Mouse (Mus musculus) CD8-positive naive resting alpha-beta T cell, adult 2 months (primary cell): ENCODE data around the gene Cdh5.
"Not testable (repeated sequence)": the region's sequence is repeated elsewhere in the genome, so short reads cannot be mapped to it uniquely, and the experiment has no call there.

Experiments used
- DNase-seq, 2 experiments: peaks; one replicate each; pipeline ENCODE4 v3.0.0; 2022; ENCODE audit warnings: low read depth in 2 of 2, low spot score in 2 of 2

Gene Cdh5

DNA sequence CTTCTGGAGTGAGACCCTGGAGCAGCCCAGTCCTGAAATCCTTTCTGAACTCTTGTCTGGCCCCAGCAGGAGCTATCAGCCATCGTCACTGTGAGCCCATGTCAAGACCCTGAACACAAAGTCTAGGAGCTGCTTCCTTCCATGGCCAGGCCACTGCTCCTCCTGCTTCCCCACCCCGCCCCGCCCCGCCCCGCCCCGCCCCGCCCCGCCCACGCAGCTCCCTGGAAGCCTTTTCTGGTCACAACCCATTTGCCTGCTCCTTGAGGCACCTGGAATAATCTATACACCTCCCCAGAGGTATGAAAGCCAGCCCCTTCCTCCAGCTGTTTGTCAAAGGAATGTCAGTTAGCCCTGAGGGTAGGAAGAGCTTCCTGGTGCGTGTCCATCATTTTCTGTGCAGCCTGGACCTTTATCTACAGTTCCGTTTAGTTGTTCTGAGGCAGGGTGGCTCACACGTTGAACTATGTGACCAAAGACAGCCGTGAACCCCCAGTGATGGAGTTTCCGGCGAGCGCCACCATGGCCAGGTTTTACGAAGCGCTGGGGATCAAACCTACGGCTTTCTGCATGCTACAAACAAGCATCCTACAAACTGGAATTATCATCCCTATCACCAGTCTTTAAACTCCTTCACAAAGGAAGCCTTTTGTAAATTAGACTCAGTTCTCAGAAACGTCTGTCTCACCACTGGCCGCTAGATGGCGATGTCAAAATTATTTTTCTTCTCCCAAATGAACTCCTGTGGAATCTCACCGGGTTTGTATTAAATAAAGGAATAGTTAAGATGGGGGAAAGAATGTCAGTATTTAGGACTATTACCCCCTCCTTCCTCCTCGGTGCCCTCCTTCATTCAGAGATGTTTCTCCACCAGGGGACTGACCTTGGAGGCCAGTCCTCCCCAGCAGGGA is 10.2 kb upstream of the Cdh5 start:
- DNase-seq: not testable (repeated sequence)

DNA sequence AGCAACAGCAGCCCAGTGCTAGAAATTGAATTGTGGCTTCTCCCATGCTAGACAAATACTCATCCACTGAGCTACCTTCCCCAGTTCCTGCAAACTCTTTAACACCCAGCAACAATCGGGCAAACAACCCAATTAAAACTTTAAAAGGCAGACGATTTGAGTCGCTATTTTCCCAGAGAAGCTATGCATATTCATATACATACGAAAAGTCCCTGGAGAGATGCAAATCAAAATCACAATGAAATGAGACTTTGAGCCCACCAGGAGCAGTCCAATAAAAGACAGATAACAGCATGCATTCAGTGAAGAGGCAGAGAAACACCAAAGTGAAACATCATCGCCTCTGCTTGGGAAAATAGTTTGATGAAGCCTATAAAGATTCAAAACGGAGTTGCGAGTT is 8.1 kb upstream of the Cdh5 start:
- DNase-seq: no peak

DNA sequence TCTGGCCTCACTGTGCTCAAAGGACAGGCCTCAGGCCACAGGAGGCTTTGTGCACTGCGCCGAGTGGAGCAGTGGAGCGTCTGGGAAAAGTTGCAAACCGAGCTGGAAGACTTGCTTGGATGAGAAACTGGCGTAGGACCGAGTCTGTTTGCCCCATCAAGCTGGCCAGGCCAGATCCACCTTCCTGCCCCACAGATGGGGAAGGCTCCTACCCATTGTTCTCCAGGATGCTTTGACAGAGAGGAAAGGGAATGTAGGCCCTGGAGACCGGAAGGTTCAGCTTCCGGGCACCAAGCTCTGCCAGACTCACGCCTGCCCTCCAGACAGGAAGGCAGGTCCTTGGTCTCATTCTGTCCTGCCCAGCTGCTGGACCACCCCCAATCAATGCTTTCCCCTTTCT is 5.8 kb upstream of the Cdh5 start:
- no peak for DNase-seq

DNA sequence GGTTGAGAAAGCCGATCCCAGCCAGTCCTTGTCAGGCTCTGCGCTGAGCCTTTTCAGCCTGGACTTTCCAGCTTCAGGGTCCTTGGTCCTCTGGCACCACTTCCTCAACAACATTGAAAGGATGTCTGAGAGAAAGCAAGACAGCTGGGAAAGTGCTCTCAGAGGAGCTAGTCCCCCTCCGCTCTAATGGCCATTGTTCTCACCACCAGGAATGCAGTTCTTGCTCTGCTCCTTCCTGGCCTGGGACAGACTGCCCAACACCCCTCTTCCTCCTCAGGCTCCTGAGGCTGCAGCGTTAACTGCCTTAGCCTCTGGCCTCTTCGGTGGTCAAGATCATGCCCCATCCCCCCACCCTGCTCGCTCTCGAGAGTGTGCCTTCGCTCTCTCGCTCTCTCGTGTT is 4.8 kb upstream of the Cdh5 start:
- DNase-seq: no peak

DNA sequence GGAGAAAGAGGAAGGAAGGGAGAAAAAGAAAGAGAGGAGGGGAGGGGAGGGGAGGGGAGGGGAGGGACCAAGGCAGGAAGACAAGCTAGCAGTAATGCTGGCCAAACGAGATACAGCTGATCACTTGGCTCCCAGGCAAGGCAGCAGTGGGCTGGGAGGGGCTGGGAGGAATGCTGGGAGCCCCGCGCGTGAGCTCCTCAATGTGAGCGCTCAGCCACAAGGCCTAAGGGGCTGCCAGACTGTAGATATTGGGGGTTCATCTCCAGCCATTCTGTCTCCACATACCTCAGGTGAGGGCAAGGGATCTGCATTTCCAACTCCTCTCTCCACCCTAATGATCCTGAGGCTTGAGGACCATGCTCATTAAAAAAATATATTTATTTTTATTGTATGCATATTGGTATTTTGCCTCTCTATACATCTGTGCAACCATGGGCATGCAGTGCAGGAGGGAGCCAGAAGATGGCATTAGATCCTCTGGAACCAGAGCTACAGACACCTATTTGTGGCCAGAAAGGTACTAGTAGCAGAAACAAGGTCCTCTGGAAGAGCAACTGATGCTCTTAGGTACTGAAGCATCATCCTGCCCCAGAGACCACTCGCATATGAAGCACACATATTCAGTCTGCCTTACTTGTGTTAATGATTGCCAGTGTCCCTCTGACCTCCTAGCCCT is 2.6 kb upstream of the Cdh5 start:
- peak in 1 of 2 experiments; percentile 33 for DNase-seq

DNA sequence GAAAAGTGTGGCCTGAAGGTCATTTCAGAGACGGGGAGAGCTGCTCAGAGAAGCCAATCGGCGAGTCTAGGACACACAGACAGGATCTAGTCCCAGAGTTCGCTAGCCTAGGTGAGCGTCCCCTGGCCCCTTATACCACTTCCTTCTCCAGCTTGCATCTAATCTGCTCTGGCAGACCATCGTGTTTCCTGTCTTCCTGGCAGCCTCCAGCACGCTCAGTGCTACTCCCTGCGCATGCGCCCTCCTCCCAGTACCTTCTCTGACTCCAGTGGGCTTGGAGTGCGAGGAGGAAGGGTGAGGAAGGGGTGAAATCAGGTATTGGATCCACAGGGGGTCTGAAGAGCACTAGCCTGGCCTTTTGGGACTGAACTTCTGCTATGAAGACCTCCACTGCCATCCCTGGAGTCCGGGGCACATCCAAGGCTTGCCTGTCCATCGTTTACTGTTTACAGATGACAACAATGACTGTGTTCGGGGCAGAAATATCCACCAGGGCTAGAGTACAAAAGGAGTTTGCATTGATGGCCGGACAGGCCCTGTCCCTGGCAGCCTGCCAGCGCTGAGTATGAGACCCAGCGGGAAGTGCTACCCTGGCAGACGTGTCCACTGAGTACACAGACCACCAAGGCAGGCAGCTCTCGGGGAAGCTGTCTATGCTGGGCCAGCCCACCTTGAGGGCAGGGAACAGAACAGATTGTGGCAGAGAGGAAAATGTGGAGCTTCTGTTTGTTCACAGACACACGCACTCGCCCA is 1.9 kb upstream of the Cdh5 start:
- DNase-seq: peak; percentile 2 to 15

DNA sequence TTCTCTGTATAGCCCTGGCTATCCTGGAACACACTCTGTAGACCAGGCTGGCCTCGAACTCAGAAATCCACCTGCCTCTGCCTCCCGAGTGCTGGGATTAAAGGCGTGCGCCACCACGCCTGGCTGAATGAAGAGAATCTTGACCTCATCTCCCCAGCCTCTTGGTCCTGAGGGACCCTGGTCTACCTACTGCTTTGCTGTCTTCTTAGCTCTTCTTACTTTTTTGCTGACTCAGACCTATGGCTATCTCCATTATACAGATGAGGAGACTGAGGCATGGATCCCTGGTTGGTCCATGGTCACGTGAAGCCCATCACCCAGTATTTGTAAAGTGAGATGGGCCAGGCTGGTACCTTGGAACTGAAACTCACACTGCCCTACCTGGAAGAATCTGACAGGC is 701 bp upstream of the Cdh5 start:
- not testable (repeated sequence) for DNase-seq

DNA sequence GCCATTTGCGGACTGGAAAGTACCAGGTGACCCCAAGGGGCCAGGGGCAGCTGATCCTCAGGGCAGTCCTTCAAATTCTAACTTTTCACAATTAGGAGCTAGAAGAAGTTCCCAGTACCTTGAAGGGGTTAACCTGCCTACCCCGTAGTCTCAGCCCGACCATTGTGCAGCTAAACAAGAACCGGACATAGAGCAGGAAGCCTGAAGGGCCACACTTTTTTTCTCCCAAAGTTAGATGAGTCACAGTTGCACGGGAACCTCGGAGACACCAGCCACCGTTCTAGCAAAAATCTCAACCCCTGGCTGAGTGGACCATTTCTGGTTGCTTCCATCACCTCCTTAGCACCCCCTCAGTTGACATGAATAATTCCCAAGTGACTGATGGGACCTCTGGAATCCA is 2.0 kb downstream of the Cdh5 start:
- DNase-seq: no peak

DNA sequence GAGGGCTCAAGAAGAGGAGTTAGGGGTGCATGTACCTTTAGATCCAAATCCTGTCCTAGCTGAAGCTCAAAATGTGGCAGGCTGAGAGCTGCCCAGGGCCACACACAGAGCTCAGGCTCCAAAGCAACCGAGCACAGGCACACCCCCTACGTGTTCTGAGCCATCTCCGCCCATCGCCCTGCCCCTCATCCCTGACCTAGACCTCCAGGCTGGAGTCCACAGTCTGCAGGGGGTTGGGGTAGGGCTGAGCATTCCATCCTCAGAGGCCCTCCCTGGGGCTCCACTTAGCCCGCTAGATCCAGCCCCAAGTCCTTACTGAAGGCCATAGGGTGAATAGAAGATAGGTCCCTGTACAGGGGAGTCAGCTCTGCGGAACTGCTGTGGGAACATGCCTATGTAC is 4.3 kb downstream of the Cdh5 start:
- DNase-seq: no peak

DNA sequence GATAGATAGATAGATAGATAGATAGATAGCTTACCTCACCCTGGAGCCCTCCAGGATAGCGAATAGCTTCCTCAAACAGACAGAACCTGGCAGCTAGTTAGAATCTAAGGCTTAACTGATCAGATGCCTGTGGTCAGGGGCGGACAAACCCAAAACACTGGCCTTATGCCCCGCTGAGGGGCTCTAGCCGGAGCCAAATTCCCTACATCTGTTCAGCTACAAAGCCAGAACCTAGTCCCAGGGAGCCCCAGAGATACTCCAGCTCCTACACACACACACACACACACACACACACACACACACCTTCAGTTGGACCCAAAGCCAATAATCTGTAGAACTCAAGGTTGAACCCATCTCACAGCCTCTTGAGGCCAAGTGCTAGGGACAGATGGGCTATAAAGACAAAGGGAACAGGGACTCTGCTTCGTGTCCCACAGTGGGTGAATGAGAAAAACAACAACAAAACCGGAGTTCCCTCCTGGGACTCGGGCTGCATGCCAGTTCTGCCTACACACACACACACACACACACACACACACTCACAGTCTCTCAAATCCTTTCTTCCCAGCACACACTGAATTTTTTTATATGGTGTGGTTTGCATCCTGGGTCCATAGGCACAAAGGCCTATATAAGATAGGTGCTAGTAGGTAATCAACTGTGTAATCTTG is 5.0 kb downstream of the Cdh5 start:
- no peak for DNase-seq

DNA sequence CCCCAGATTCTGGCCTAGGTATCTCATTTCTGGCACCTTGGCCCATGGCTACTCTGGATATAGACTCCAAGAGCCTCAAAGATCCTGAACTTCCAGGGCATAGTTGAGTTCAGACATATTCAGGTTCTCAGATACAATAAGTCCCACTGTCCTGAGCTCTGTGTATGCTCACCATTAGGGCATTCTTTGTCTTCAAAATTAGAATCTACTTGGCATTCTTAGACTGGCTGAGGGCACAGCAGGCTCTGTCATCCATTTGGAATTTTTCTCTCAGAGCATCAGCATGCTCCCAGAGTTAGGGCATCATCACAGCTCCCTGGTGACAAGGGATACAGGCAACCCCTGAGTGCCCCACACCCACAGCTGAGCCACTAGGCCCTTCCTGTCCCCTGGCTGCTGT is 5.7 kb downstream of the Cdh5 start:
- DNase-seq: no peak

DNA sequence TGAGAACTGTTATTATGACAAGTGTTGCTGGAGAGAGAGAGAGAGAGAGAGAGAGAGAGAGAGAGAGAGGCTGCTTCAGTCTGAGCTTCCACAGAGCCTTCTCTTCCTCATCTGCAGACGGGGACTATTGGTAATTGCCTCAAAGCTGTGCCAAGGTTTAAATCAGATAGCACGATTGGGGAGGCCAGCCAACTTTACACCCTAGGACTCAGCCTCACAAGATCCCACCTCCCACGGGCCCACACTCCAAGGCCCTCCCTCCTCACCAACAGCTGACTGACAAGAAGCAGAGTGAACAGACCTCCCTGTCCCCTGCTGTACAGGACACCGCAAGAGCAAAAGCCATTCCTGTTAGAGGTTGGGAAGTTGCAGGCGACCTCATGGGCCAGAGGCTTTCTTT is 6.6 kb downstream of the Cdh5 start:
- DNase-seq: no peak

DNA sequence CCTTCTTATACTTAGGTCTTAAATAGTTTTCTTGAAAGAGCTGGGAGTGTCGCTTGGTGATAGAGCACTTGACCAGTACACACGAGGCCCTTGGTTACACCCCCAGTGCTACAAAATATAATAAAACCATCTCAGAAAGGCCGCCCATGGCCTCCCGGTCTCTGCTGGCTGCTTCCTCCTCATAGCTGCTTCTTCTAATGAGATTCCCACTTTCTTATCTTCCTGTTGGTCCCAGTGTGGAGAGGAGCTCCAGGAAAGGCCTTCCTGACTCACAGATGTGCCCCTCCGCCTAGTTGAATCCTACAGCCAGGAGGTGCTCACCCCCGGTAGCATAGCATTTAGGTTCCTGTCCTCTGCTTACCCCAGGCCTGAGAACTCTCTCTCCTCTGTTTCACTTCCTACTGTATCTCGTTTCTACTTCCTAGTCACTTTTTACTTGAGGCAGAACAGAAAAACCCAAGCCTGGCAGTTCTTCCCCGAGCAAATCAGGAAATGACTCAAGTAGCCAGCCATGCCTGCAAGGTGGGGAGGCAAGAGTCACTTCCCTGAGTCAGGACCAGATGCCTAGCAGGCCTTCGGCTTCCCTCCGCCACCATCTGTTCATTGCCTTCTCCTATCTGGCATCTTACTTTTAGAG is 9.2 kb downstream of the Cdh5 start:
- no peak for DNase-seq

DNA sequence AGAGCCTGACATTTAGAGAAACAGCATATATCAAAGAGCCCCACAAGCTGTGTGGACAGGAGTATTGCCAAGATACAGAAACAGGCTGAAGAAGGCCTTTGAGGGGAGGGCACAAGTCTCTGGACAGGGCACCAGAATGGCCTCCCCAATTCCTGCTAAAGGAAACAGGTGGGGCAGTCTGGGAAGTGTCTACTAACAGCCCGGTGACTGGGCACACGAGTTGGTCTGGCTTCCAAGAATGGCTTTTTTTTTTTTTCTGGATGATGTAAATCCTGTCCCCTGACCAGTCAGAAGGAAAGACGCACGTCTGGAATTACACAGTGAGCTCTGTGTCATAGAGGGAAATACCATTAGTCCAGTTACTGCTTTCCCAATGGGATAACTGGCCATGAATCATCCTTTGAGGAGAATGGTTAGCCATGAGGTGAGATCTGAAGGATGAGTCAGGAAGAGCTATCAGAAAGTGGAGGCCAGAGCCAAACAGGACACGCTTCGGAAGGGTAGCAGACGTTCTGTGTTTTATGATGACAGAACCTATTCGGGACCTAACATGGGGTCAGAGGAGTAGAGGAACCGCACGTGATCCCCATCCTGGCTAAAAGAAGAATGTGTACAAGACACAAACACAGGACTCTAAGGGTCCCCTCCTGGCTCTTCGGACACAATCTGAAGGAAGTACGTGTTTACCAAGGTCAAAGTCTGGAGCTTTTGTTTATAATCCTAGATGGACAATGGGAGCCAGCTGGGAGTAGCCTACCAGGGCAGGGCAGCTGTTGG is 20.4 kb downstream of the Cdh5 start:
- DNase-seq: no peak

DNA sequence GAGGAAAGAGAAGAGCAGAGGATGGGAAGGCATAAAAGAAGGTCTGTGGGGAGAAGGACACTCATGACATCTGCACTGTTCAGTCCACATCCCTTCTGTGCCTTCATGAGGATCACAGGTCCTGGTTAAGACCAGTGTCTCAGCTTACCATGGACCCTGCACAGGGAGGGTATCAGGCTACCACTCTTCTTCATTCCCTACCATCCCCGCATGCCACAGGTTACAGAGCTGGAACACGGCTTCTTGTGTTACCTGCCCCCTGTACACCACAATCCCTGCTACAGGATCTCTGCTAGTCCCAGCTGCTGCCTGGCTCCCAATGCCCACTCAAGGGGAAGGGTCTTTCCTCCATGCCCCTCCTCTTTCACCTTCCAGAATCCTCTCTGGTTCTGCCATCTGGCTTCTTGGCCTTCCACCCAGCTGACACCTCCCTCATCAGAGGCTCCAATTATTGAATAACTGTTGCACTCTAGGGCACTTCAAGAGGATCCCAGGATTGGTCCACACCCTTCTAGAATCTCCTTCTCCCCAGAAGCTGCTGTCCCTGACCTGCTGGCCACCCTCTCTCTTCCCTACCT is 21.7 kb downstream of the Cdh5 start:
- DNase-seq: no peak

DNA sequence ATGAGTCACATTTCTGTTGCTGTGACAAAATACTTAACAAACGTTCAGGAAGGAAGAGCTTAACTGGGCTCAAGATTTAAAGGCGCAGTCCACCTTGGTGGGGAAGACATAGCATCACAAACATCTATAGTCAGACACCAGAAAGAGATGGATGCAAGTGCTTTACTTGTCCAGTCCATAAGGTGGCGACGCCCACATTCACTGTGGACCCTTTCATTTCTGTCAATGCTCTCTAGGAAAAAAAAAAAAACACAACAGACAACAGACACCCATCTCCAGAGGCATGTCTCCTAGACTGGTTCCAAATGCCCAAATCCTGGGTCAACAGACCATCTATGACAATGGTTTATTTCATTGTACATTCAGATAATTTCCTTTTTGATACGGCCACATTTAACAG is 23.1 kb downstream of the Cdh5 start:
- no peak for DNase-seq

DNA sequence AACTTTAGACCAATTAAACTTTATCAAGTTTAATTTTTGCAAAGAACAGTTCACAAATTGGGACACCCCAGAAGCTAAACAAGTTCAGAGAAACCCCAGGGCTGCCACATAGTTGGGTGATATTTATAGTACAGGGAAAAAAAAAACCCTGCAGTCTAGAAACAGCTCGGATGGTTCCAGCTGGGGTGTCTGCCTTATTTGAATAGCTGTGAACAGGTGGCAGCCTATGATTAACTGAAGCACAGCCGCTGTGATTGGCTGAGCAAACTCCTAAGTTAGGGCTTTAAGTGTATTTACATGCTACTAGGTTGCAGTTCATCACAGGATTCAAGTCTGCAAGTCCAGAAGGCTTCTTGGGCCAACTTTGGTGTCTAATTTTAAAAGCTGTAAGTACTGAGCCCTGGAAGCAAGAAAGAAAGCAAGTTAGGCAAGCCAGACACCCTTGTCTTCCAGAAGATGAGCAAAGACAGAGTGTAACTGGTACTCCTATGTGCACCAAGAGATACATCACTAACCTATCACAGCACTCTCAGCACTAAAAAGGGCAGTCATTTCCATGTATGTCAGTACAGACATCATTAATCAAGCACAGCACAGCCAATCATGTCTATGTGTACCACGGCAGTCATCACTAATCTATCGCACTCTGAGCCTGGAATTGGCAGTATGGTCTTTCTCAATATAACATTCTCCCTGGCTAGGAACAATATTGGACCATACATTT is 25.9 kb downstream of the Cdh5 start:
- DNase-seq: no peak

DNA sequence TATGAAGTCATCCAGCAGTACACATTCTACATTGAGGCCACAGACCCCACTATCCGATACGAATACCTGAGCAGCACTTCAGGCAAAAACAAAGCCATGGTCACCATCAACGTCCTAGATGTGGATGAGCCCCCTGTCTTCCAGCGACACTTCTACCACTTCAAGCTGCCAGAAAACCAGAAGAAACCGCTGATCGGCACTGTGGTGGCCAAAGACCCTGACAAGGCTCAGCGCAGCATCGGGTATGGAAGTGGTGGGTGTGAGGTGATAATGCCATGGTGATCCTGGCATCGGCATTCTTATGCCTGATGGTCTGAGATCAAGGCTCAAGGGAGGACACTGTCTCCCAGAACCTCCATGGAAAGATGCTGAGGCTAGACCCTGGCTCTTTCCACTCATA is 29.5 kb downstream of the Cdh5 start:
- DNase-seq: no peak

DNA sequence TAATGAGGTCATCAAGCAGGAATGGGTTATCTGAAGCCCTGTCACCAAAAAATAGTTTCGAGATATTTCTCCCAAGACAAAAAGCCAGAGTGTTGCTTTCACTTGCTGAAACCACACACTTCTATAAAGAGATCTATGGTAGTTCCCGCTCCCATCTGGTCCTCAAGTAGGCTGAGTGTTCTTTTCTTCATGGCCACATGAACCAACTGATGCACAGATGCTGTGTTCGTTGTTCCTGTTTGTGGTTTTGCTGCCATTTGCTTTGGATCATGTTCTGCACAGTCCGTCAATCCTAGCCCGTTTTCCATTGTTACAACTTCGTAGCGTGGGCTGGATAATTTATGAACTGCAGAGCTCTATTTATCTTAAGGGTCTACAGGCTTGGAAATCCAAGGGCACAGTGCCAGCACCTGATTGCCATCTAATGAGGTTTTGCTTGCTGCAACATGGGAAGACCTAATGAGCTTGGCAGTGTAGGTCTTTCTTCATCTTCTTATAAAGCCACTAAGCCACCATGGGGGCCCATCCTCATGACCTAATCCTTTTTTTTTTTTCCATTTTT is 30.1 kb downstream of the Cdh5 start:
- no peak for DNase-seq
